Mouse (Mus musculus): ENCODE results near the gene Apobec2. TPM values are rescaled to one million over a fixed set of nuclear protein-coding genes. Genes with fewer than 3 reads are reported as not detected.

Apobec2 gene
- 2.8 TPM for polyA plus RNA-seq (2014; fragmentation: Illumina TruSeq; extraction: RNeasy Lipid Tissue Mini Kit (QIAGEN cat#74804); ENCODE audit: insufficient read depth, low read depth, low replicate concordance)

DNA sequence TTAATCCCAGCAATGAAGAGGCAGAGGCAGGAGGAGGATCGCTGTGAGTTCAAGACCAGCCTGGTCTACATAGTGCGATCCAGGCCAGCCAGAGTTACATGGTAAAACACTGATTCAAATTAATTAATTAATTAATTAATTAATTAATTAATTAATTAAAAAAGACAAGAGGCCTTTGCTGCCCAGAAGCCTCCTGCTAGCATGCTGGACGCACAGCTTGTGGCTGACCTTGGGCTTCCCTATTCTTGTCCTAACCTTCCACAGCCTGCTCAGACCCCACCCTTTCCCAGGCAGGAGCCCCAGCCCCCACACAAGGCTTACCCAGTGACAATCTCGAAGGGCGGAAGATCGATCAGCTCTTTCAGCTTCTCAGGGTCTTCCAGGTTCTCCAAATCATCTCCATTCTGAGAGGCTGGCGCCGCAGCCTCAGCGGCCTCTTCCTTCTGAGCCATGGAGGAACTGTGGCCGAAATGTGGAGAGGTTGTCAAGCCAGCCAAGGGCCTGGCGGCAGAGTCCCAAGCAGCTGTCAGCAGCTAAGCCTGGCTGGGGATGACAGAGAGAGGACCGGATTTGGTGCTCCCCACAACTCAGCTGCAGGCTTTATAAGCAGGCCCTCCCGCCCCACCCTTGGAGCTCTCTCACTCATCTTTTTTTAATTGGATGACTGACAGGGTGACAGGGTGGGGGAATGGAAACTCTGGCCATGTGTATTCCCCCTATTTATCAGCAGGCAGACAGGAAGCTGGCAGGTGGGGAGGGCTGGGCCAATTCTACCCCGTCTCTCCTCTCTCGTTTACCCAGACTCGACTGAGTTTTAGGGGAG, at the start of gene Apobec2:
Apobec2 (minus strand) TSS at position 773 of the 823 bp plus-strand sequence.

DNA sequence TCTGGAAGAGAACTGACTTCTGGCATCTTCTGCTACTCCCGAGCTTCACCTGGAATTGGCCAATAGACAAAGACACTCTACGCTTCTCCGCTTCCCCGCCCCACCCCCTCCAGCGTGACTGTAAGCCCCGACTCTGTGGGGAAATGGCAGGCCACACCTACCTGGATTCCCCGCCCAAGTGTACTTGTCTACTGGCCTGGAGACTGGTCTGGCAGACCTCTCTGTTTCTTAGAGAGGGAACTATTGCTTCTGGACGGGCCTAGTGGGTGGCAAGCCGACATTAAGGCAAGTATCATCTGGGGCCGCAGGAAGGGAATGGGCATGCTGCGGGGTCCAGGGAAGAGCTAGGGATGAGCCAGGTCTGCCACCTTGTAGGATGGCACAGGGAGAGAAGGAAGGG, 22.0 kb upstream of the Apobec2 start, which contains the start of gene Unc5cl:
Unc5cl (plus strand) TSS at position 214 of the 400 bp plus-strand sequence.

DNA sequence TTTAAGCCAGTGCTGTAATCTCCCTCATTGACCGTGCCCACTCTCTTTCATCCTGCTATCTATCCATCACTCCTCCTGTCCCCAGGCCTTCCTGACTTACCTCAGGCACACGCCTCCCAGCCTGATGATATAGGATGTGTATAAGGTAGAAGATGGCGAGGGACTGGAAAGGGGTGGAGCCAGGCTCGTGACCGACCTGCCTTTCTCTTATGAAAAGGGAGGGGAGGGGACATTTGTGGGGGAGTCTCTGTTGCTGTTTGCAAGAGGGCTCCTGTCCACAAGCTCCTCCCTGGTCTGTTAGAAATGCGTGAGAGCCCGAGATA, 18.6 kb upstream of the Apobec2 start, which contains the start of gene Tspo2:
Tspo2 (minus strand) TSS at position 170 of the 323 bp plus-strand sequence.

DNA sequence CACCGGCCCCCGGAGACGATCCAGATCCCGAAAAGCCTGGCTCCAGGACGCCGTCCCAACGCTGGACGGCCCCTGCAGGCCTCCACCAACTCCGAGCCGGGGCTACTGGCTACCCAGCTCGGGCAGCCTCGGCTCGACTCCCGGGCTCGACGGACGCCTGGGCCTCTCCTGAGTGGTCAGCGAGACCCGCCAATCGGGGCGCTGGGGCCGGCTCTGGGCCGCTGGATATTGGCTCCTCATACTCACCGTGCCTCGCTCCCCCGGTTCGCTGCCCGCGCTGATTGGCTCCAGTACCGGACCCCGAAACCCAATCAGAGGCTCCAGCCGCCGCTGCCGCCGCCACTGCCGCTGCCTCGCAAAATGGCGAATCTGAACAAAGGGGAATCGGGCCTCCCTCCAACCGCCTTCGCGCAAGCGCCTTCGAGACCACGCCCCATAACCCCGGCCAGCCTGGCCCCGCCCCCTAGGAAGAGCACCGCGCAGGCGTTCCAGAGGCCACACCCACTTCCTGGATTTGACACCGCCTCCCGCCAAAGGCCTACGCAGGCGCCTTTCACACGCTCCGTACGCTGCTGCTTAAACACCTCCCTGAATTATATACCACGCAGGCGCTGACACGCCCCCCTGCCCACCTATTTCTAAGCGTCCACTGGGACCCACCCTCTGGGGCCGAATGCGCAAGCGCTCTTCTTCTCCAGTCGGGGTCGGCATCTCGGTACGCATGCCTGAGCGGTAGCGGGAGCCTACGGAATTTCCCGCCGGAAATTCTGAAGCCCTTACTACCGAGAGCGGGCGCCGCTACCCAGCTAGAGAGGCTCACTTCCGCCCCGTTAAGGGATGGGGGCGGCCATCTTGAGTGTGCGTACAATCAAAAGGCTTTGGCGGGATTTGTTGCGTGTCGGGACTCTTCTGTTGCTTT, 23.1 kb downstream of the Apobec2 start, which contains the start of the genes Nfya and Oard1:
Nfya (minus strand) TSS at position 527 of the 919 bp plus-strand sequence.
Oard1 (plus strand) TSS at position 635 of the 919 bp plus-strand sequence.

Other genes with a start within 250 kb of the Apobec2 start
- 2.8 TPM for gene Trem1, start 200.2 kb downstream of the Apobec2 start, polyA plus RNA-seq (2014; fragmentation: Illumina TruSeq; extraction: RNeasy Lipid Tissue Mini Kit (QIAGEN cat#74804); ENCODE audit: insufficient read depth, low read depth, low replicate concordance)
- gene Trem3, start 185.2 kb downstream of the Apobec2 start, polyA plus RNA-seq (2014; fragmentation: Illumina TruSeq; extraction: RNeasy Lipid Tissue Mini Kit (QIAGEN cat#74804); ENCODE audit: insufficient read depth, low read depth, low replicate concordance): 3.9 TPM
- 4.6 TPM for gene Treml4, start 168.6 kb downstream of the Apobec2 start, polyA plus RNA-seq (2014; fragmentation: Illumina TruSeq; extraction: RNeasy Lipid Tissue Mini Kit (QIAGEN cat#74804); ENCODE audit: insufficient read depth, low read depth, low replicate concordance)
- 3.2 TPM for gene Treml2, start 133.4 kb downstream of the Apobec2 start, polyA plus RNA-seq (2014; fragmentation: Illumina TruSeq; extraction: RNeasy Lipid Tissue Mini Kit (QIAGEN cat#74804); ENCODE audit: insufficient read depth, low read depth, low replicate concordance)
- 0.96 TPM for gene B430306N03Rik, start 116.8 kb downstream of the Apobec2 start, polyA plus RNA-seq (2014; fragmentation: Illumina TruSeq; extraction: RNeasy Lipid Tissue Mini Kit (QIAGEN cat#74804); ENCODE audit: insufficient read depth, low read depth, low replicate concordance)
- gene Trem2, start 86.5 kb downstream of the Apobec2 start, polyA plus RNA-seq (2014; fragmentation: Illumina TruSeq; extraction: RNeasy Lipid Tissue Mini Kit (QIAGEN cat#74804); ENCODE audit: insufficient read depth, low read depth, low replicate concordance): 7.0 TPM
- 1.7 TPM for gene Treml1, start 73.0 kb downstream of the Apobec2 start, polyA plus RNA-seq (2014; fragmentation: Illumina TruSeq; extraction: RNeasy Lipid Tissue Mini Kit (QIAGEN cat#74804); ENCODE audit: insufficient read depth, low read depth, low replicate concordance)
- 19.6 TPM for gene Nfya, start 23.0 kb downstream of the Apobec2 start, polyA plus RNA-seq (2014; fragmentation: Illumina TruSeq; extraction: RNeasy Lipid Tissue Mini Kit (QIAGEN cat#74804); ENCODE audit: insufficient read depth, low read depth, low replicate concordance)
- gene Oard1, start 22.9 kb downstream of the Apobec2 start, polyA plus RNA-seq (2014; fragmentation: Illumina TruSeq; extraction: RNeasy Lipid Tissue Mini Kit (QIAGEN cat#74804); ENCODE audit: insufficient read depth, low read depth, low replicate concordance): 39.8 TPM
- 0.48 TPM for gene Tspo2, start 18.6 kb upstream of the Apobec2 start, polyA plus RNA-seq (2014; fragmentation: Illumina TruSeq; extraction: RNeasy Lipid Tissue Mini Kit (QIAGEN cat#74804); ENCODE audit: insufficient read depth, low read depth, low replicate concordance)
- 0.62 TPM for gene Unc5cl, start 22.0 kb upstream of the Apobec2 start, polyA plus RNA-seq (2014; fragmentation: Illumina TruSeq; extraction: RNeasy Lipid Tissue Mini Kit (QIAGEN cat#74804); ENCODE audit: insufficient read depth, low read depth, low replicate concordance)